Mouse (Mus musculus) lung, adult 18-20 months (tissue): ENCODE measurements around the gene Cyp2d22.
"Not testable (repeated sequence)": the region's sequence is repeated elsewhere in the genome, so short reads cannot be mapped to it uniquely, and the experiment has no call there.

Experiments used
- DNase-seq, 2 experiments: peaks; one replicate each; pipeline ENCODE4 v3.0.0; 2022; ENCODE audit warnings: mixed read lengths in 2 of 2

Cyp2d22 gene

DNA sequence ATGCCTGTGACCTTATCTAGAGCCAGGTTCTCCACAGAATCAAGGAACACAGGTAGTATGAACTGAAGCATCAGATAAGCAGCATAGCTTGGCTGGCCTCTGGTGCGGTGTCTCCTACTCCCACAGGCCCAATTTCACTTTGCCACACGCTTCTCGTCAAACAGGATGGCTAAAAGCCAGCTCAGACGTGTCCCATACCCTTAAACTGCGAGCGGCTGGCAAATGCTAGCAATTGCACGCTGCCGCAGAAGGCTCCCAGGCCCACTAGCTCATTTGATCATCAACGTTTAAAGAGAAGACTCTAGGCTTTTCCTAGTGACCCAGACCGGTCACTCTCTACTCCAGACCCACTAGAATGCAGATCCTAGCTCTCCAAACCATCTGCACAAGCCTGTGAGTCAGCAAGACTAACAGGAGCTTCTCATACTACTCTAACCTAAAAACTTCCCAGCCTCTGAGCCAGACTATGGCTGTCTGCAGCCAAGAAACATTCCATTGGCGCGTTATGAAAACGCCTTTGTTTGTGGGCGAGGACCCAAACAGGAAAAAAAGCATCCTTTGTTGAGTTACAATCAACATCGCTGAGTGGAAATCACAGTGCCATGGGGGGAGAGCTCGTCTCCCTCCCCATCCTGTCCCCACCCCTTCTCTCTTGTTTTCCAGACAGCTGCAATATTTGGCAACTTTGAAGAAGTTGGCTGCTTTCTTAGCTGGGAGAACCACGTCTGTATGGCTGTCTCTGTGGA, 3.5 kb downstream of the Cyp2d22 start:
- DNase-seq = peak; percentile 71 to 83

DNA sequence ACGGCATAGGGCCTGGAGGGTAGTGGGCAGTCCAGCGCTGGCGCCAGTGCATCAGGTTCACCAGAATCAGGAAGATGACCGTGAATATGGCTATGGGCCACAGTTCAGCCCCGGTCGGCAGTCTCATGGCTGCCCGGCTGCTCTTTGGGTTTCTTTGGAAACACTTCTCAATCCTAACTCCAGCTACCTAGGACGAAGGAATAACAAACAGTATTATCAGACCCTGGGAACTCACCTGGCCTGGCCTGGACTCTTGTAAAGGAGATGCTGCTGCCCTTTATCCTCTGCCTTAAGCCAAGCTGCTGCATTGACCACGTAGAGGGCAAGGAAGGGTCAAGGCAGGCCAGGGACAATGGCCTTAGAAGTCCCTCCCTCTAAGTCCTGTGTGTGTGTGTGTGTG, 4.2 kb downstream of the Cyp2d22 start:
- DNase-seq = no peak

- DNase-seq = no peak
Observed at GRCm38 (mm10) chr15:82374437-82374836, 5.6 kb downstream of the Cyp2d22 start.

DNA sequence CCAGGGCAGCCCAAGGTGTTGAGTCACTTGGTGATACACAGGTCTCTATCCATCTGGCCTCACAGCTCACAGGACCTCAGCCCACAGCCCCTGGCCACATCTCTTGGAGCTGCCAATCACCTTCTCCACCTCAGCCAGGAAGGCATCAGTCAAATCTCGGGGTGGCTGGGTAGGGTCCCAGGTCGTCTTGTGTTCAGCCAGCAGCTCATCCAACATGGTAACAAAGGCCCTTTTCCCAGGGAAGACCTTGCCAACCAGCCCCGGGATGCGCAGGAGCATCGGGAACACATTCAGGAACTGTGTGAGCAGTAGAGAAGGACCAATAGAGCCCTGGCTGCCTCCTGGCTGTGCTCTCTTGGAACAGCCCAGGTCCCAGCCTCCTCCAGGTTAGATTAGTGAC, 7.1 kb downstream of the Cyp2d22 start:
- DNase-seq = no peak

DNA sequence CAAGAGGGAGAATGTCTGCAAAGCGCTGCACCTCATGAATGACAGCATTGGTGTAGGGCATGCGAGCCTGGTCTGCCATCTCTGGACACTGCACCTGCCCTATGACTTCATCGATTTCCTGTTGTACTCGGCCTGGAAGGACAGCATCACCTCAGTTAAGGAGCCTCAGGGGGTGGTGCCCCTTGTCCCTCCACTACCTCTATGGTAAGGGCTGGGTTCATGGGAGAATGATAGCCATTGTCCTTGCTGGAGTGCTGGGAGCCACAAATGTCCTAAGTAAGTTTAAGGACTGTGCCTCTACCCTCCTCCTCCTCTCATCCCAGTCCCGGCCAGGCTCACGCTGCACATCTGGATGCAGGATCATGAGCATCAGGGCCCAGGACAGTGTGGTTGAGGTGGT, 7.6 kb downstream of the Cyp2d22 start:
- DNase-seq = no peak

DNA sequence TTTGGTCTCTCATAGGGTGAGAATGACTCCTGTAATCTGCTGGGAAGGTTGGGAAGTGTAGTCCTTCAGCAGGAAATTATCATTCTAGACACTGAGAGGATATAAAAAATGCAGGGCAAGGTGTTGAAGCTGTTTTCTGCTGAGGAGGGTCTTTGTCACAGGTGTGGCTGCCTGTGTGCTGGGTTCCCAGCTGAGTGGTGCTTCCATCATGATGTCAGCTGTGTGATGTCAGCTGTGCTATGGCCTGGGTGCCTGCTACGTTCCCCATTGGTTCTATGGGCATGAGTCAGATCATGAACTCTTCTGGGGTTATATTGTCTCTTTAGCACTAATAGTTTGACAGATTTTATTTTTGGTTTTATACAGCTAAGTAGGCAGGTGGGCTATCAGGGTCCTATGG, 11.2 kb downstream of the Cyp2d22 start:
- no peak for DNase-seq

DNA sequence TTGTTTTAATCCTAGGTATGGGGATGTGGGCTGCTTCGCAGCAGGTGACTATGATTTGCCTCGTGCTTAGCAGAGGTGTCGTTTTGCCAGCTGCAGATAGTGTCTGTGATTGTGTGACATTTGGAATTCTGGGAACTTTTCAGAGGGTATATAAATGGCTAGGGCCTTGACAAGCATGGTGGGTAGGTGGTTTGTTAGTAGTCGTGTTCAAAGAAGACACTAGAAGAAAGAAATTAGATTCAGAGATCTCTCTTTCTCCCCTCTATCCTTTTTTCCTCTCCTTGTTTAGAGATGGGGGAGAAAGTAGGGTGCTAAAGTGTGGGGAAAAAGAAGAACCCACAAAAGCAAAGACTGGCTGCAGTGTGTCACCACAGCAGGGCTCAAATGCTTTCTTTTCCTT, 11.9 kb downstream of the Cyp2d22 start:
- DNase-seq = no peak

- not testable (repeated sequence) for DNase-seq
Observed at GRCm38 (mm10) chr15:82364561-82364960, 15.5 kb downstream of the Cyp2d22 start.

GRCm38 (mm10) chr15:82363801-82364200, 16.3 kb downstream of the Cyp2d22 start:
- not testable (repeated sequence) for DNase-seq

DNA sequence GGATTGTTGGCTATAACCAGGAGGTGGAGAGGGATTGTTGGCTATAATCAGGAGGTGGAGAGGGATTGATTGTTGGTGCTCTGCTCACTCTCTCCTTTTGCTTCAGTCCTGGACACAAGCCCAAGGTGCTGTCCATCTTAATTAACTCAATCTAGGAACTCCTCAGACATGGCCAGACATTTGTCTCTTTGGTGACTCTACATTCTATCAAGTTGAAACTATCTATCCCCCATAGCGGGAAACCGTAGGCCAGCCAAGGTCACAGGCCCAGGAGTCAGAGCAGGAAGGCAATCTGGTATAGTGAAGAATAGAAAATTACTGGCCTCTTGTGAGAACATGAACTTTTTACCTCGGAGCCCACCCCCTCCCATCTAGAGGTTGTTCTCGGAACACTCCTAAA, 17.8 kb downstream of the Cyp2d22 start:
- DNase-seq = no peak

DNA sequence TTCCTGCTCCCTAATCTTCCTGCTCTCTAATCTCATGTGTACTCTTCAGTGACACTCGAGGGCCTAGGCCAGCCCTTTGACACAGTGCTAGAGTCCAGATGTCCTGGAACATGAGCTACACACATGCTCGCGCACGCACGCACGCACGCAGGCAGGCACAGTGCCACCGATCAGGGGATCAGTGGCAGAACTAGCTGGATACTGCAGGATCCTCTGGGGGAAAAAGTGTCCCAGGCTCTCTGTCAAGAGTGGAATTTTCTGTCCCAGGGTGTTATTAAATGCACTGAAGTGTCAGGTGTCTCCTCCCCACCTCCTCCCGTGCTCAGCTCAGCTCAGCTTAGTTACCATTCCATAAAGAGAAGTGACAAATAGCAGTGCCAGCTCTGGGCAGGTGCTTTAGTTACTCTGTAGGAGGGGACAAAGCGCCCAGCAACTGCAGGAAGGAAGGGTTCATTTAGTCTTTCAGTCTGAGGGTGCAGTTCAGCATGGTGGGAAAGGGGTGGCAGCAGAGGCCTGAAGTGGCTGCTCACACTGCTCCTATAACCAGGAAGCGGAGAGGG, 18.5 kb downstream of the Cyp2d22 start:
- DNase-seq = no peak

GRCm38 (mm10) chr15:82358431-82359260, 21.4 kb downstream of the Cyp2d22 start:
- no peak for DNase-seq

- DNase-seq = peak; percentile 97 to 98
Observed at GRCm38 (mm10) chr15:82354126-82354945, 25.7 kb downstream of the Cyp2d22 start, which contains the start of gene Ndufa6. TSS of gene Ndufa6 (minus strand) at chr15:82354322.

GRCm38 (mm10) chr15:82353745-82354113, 26.3 kb downstream of the Cyp2d22 start:
- DNase-seq = no peak

- DNase-seq = no peak
Observed at GRCm38 (mm10) chr15:82353078-82353744, 26.8 kb downstream of the Cyp2d22 start.

- DNase-seq = no peak
Observed at GRCm38 (mm10) chr15:82351480-82351879, 28.6 kb downstream of the Cyp2d22 start.

DNA sequence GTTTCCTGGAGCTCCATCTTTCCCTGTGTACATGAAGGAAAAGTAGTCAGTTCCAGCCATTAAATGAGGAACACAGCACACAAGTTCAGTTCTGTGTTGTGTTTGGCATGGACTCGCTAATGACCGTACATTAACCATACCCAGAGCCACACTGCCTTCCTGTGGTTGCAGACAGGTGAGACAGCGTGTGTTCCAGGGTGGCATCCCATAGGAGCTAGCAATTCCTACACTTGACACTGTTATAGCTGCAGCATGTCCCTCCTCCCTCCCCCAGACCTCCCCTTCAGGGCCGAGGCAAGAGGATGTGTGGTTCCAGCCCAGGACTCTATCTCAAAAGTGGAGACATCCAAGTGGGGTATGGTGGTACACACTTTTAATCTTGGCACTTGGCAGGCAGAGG, 29.7 kb downstream of the Cyp2d22 start:
- no peak for DNase-seq

DNA sequence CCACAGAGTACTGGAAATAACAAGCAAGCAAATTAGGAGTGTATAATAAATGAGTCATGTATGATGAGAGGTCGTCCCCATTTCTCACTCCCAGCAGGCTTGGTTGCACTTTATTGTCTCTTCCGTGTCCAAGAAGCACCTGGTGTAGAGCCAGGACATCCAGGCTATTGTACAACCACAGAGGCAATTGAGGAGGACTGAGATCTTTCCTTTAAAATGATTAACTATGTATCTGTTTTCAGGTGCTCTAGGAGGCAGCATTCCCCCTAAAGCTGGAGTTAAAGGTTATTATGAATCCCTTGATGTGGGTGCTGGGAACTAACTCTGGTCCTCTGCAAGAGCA, 31.1 kb downstream of the Cyp2d22 start:
- no peak for DNase-seq

GRCm38 (mm10) chr15:82348258-82348998, 31.6 kb downstream of the Cyp2d22 start:
- DNase-seq = no peak

DNA sequence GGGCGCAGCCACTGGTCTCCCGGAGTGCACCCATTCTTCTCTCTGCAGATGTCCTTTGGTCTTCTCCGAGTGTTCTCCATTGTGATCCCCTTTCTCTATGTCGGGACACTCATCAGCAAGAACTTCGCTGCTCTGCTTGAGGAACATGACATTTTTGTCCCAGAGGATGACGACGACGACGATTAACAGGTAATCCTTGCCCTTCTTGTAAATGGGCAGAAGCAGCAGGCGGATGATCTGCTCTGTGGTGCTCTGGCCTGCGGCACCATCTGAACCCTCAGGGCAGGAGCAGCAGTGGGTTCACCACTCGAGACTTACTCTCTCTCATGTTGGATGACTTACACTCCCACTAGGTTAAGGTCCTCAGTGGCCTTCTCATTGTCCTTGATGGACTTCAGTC, 32.2 kb downstream of the Cyp2d22 start:
- DNase-seq = no peak

GRCm38 (mm10) chr15:82347303-82347676, 32.8 kb downstream of the Cyp2d22 start:
- no peak for DNase-seq
